In the genomic region with DNA sequence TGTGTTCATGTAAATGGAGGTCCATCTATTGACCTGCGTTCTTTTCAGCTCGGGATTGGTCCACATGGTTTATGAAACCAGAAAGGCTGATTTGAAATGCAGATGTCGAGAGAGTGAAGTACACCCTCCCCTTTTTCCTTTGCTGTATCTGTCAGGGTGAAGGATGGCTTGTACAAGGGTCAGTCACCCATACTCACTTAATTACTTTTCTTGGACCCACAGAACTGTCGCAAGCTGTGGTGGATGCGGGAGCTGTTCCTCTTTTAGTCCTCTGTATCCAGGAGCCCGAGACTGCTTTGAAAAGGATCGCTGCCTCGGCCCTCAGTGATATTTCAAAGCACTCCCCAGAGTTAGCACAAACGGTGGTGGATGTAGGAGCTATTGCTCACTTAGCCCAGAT, we compare ENCODE assay signal across 18 mouse cellular contexts. TPM values are rescaled to one million over a fixed set of nuclear protein-coding genes. Genes with fewer than 3 reads are reported as not detected.
DNase-seq lines count a peak whose midpoint lies in the region; ATAC-seq and TF ChIP-seq lines count a peak whose summit lies in the region.
"Had no signal": no experiment of that assay in that cellular context is flagged by ENCODE, and none has a peak within 500 bp of the region (broad histone marks: within the 10 kb centered on the region; RNA-seq: fewer than 3 reads in every experiment).

No protein-coding gene starts in this region.

- 10% methylated on average over 9 of the region's 9 CpGs for WGBS in hindbrain, embryonic 13.5 days
- WGBS in midbrain, postnatal 0 days, result 29% methylated on average over 9 of the region's 9 CpGs

- H3K36me3 ChIP-seq in hindbrain, embryonic 13.5 days, result no peaks in the 10 kb centered on the region
- H3K36me3 ChIP-seq in midbrain, postnatal 0 days (ENCODE audit: insufficient read depth, low read length), result no peaks in the 10 kb centered on the region
- H3K36me3 ChIP-seq: intestine, embryonic 15.5 days; limb, embryonic 10.5 days; liver, embryonic 13.5 days; stomach, embryonic 15.5 days had no signal

- no peak overlapping the region for H3K9ac ChIP-seq in hindbrain, embryonic 13.5 days
- H3K9ac ChIP-seq in midbrain, postnatal 0 days (replicated peaks; ENCODE audit: low read length, poor library complexity, severe bottlenecking), result no peak overlapping the region
- H3K9ac ChIP-seq: intestine, embryonic 15.5 days; liver, embryonic 13.5 days; stomach, embryonic 15.5 days had no signal

- no peak overlapping the region; the same call in 1 of the 2 replicates for H3K4me2 ChIP-seq in hindbrain, embryonic 13.5 days
- 0 out of 2 replicates have a peak overlapping the region, but pooled peaks have one; percentile 6 for H3K4me2 ChIP-seq in midbrain, postnatal 0 days (ENCODE audit: low read depth, low read length, poor library complexity, severe bottlenecking)
- H3K4me2 ChIP-seq: intestine, embryonic 15.5 days; liver, embryonic 13.5 days; stomach, embryonic 15.5 days had no signal

- peak; percentile 83 for ATAC-seq in hindbrain, embryonic 13.5 days (ENCODE audit: low FRiP score)
- ATAC-seq in midbrain, postnatal 0 days (ENCODE audit: low FRiP score), result no peak
- ATAC-seq in frontal cortex, adult (ENCODE audit: low TSS enrichment), result no peak; the same call in 1 of the 2 replicates
- ATAC-seq: intestine, embryonic 15.5 days had no signal

- H3K27me3 ChIP-seq in hindbrain, embryonic 13.5 days, result no peaks in the 10 kb centered on the region
- H3K27me3 ChIP-seq in midbrain, postnatal 0 days (ENCODE audit: insufficient read depth, low read length), result no peaks in the 10 kb centered on the region
- H3K27me3 ChIP-seq: intestine, embryonic 15.5 days; liver, embryonic 13.5 days; stomach, embryonic 15.5 days had no signal

- peak; percentile 67 for DNase-seq in embryo, embryonic 10 days (ENCODE audit: low spot score)
- DNase-seq in embryo, embryonic 11.5 days (ENCODE audit: low read depth, low spot score), result peak; percentile 27
- no peak for DNase-seq in midbrain, postnatal 0 days (ENCODE audit: low spot score)
- DNase-seq in right cerebral cortex, postnatal 4 days, result no peak
- DNase-seq in urinary bladder, postnatal 10 days (ENCODE audit: low spot score), result no peak
- DNase-seq in heart, postnatal 25 days (ENCODE audit: low spot score), result no peak
- DNase-seq: cerebellum, adult 9-10 months; kidney, postnatal 25 days; layer of hippocampus, postnatal 36 days; liver, embryonic 13.5 days; lung, postnatal 14 days; thymus, postnatal 25 days had no signal

- H3K27ac ChIP-seq in hindbrain, embryonic 13.5 days, result no peak overlapping the region
- no peak overlapping the region for H3K27ac ChIP-seq in midbrain, postnatal 0 days (ENCODE audit: low read depth, low read length)
- H3K27ac ChIP-seq: intestine, embryonic 15.5 days; limb, embryonic 10.5 days; liver, embryonic 13.5 days; stomach, embryonic 15.5 days had no signal

- no peaks in the 10 kb centered on the region for H3K9me3 ChIP-seq in hindbrain, embryonic 13.5 days
- H3K9me3 ChIP-seq in midbrain, postnatal 0 days (ENCODE audit: low read length), result no peaks in the 10 kb centered on the region
- H3K9me3 ChIP-seq: intestine, embryonic 15.5 days; limb, embryonic 10.5 days; liver, embryonic 13.5 days; stomach, embryonic 15.5 days had no signal

- intact Hi-C loops in heart, postnatal 25 days (cut with DNase I), result no loop called here

- peaks cover 7% of the 10 kb centered on the region for H3K4me1 ChIP-seq in hindbrain, embryonic 13.5 days (replicated peaks)
- H3K4me1 ChIP-seq in midbrain, postnatal 0 days (ENCODE audit: insufficient read depth, low read length), result no peaks in the 10 kb centered on the region
- H3K4me1 ChIP-seq: intestine, embryonic 15.5 days; stomach, embryonic 15.5 days had no signal

- no peak overlapping the region for H3K4me3 ChIP-seq in hindbrain, embryonic 13.5 days
- H3K4me3 ChIP-seq in midbrain, postnatal 0 days (ENCODE audit: low read depth, low read length), result no peak overlapping the region
- H3K4me3 ChIP-seq: intestine, embryonic 15.5 days; limb, embryonic 10.5 days; liver, embryonic 13.5 days; stomach, embryonic 15.5 days had no signal

- TF ChIP-seq CTCF in midbrain, postnatal 0 days (IDR thresholded peaks at IDR 0.05), result no peak

RNA-seq across cellular contexts. Expression of a gene that starts 37.9 kb away (rescaled TPM):
- 0.16 and 0.32 TPM in 2 replicates for polyA plus RNA-seq in hindbrain, embryonic 13.5 days (2015; fragmentation: Nextera tagmentation; extraction: Ambion mirVana)
- total RNA-seq in midbrain, postnatal 0 days (2014; rRNA removed), result not detected in 2 replicates
- polyA plus RNA-seq in midbrain, postnatal 0 days (2015; fragmentation: Nextera tagmentation; extraction: Ambion mirVana), result not detected in 2 replicates
- total RNA-seq in heart, postnatal 25 days (2021), result under 1 TPM; 0.36 to 0.42 TPM
- total RNA-seq: monocyte, adult 5-6 weeks had no signal
- polyA plus RNA-seq: limb, embryonic 10.5 days; liver, embryonic 13.5 days had no signal

RNA-seq across cellular contexts. Expression of a gene that starts 54.9 kb away (rescaled TPM):
- 30.5 and 32.7 TPM in 2 replicates for polyA plus RNA-seq in hindbrain, embryonic 13.5 days (2015; fragmentation: Nextera tagmentation; extraction: Ambion mirVana)
- 49.1 and 64.4 TPM in 2 replicates for total RNA-seq in midbrain, postnatal 0 days (2014; rRNA removed)
- 11.5 and 13.1 TPM in 2 replicates for polyA plus RNA-seq in midbrain, postnatal 0 days (2015; fragmentation: Nextera tagmentation; extraction: Ambion mirVana)
- total RNA-seq in heart, postnatal 25 days (2021), result 10 to 100 TPM; 65.2 to 72.8 TPM

RNA-seq across cellular contexts. Expression of a gene that starts 59.5 kb away (rescaled TPM):
- polyA plus RNA-seq in hindbrain, embryonic 13.5 days (2015; fragmentation: Nextera tagmentation; extraction: Ambion mirVana), result 207 and 214 TPM in 2 replicates
- 128 and 139 TPM in 2 replicates for total RNA-seq in midbrain, postnatal 0 days (2014; rRNA removed)
- 187 and 193 TPM in 2 replicates for polyA plus RNA-seq in midbrain, postnatal 0 days (2015; fragmentation: Nextera tagmentation; extraction: Ambion mirVana)
- total RNA-seq in heart, postnatal 25 days (2021), result 100 to 1,000 TPM; 100 to 105 TPM

Comparison
In these comparisons a context has a peak if more than half of its experiments do, and no peak if none do; other contexts are left out.
1. DNase-seq: peak in embryo, embryonic 10 days (single experiment) and embryo, embryonic 11.5 days (single experiment); none in midbrain, postnatal 0 days (single experiment), right cerebral cortex, postnatal 4 days (single experiment), urinary bladder, postnatal 10 days (single experiment) and heart, postnatal 25 days (single experiment).